Mouse (Mus musculus): Measurements from ENCODE around the gene Creg2.

Creg2 gene

GRCm38 (mm10) chr1:39650435-39651240 lies 636 bp downstream of the Creg2 start:
- DNase-seq (ENCODE audit: low spot score) = peak; percentile 67

GRCm38 (mm10) chr1:39649691-39650434 lies 1.4 kb downstream of the Creg2 start:
- DNase-seq (ENCODE audit: low spot score) = no peak

- DNase-seq (ENCODE audit: low spot score) = no peak
Measured at GRCm38 (mm10) chr1:39648584-39648983, 2.7 kb downstream of the Creg2 start.

GRCm38 (mm10) chr1:39645905-39646759 lies 5.1 kb downstream of the Creg2 start:
- no peak for DNase-seq (ENCODE audit: low spot score)

GRCm38 (mm10) chr1:39644333-39644732 lies 6.9 kb downstream of the Creg2 start:
- DNase-seq (ENCODE audit: low spot score) = no peak

- no peak for DNase-seq (ENCODE audit: low spot score)
Measured at GRCm38 (mm10) chr1:39641667-39642066, 9.6 kb downstream of the Creg2 start.

GRCm38 (mm10) chr1:39637139-39637538 lies 14.1 kb downstream of the Creg2 start:
- DNase-seq (ENCODE audit: low spot score) = no peak

GRCm38 (mm10) chr1:39636660-39637059 lies 14.6 kb downstream of the Creg2 start:
- no peak for DNase-seq (ENCODE audit: low spot score)

- DNase-seq (ENCODE audit: low spot score) = no peak
Measured at GRCm38 (mm10) chr1:39636196-39636595, 15.1 kb downstream of the Creg2 start.

- DNase-seq (ENCODE audit: low spot score) = no peak
Measured at GRCm38 (mm10) chr1:39628606-39629005, 22.7 kb downstream of the Creg2 start.

GRCm38 (mm10) chr1:39625491-39625890 lies 25.8 kb downstream of the Creg2 start:
- DNase-seq (ENCODE audit: low spot score) = no peak

GRCm38 (mm10) chr1:39623729-39624128 lies 27.5 kb downstream of the Creg2 start:
- DNase-seq (ENCODE audit: low spot score) = no peak

GRCm38 (mm10) chr1:39623106-39623505 lies 28.2 kb downstream of the Creg2 start:
- DNase-seq (ENCODE audit: low spot score) = no peak

- DNase-seq (ENCODE audit: low spot score) = no peak
Measured at GRCm38 (mm10) chr1:39618524-39618923, 32.8 kb downstream of the Creg2 start.

- no peak for DNase-seq (ENCODE audit: low spot score)
Measured at GRCm38 (mm10) chr1:39615526-39615925, 35.7 kb downstream of the Creg2 start.

- peak; percentile 33 for DNase-seq (ENCODE audit: low spot score)
Measured at GRCm38 (mm10) chr1:39614462-39615279, 36.6 kb downstream of the Creg2 start.

GRCm38 (mm10) chr1:39613061-39613460 lies 38.2 kb downstream of the Creg2 start:
- DNase-seq (ENCODE audit: low spot score) = no peak

GRCm38 (mm10) chr1:39612491-39612890 lies 38.8 kb downstream of the Creg2 start:
- no peak for DNase-seq (ENCODE audit: low spot score)

- no peak for DNase-seq (ENCODE audit: low spot score)
Measured at GRCm38 (mm10) chr1:39608534-39608933, 42.7 kb downstream of the Creg2 start.

- no peak for DNase-seq (ENCODE audit: low spot score)
Measured at GRCm38 (mm10) chr1:39602477-39602876, 48.8 kb downstream of the Creg2 start.

- peak; percentile 51 for DNase-seq (ENCODE audit: low spot score)
Measured at GRCm38 (mm10) chr1:39598726-39599125, 52.5 kb downstream of the Creg2 start.

Measured in ovary, postnatal 36 days (tissue).